Mouse (Mus musculus) midbrain, embryonic 12.5 days (tissue): ENCODE data around the gene L1cam. TPM values are rescaled to one million over a fixed set of nuclear protein-coding genes. Genes with fewer than 3 reads are reported as not detected.

Experiments
- ATAC-seq: fragments of 200-750 bp; cut with Nextera tagmentation; 2 replicates; pipeline ENCODE4 v1.8.0; 2017; ENCODE audit warnings: low read depth, moderate TSS enrichment, moderate library complexity; ENCODE audit not compliant: low FRiP score
- H3K27ac ChIP-seq: fragments of 300-500 bp; sonication (generic); replicated peaks from 2 replicates; pipeline ENCODE4 v1.5.1; 2016; ENCODE audit warnings: mild to moderate bottlenecking
- H3K27me3 ChIP-seq: fragments of 300-500 bp; sonication (generic); 2 replicates; pipeline ENCODE4 v1.6.1; 2016; ENCODE audit warnings: mild to moderate bottlenecking
- H3K36me3 ChIP-seq: fragments of 300-500 bp; sonication (generic); 2 replicates; pipeline ENCODE4 v1.6.1; 2016
- H3K4me1 ChIP-seq: fragments of 300-500 bp; sonication (generic); 2 replicates; pipeline ENCODE4 v1.6.1; 2016
- H3K4me2 ChIP-seq: fragments of 300-500 bp; sonication (generic); replicated peaks from 2 replicates; pipeline ENCODE4 v1.6.1; 2016; ENCODE audit warnings: mild to moderate bottlenecking, moderate library complexity
- H3K4me3 ChIP-seq: fragments of 300-500 bp; sonication (generic); 2 replicates; pipeline ENCODE4 v1.5.1; 2016; ENCODE audit warnings: mild to moderate bottlenecking
- H3K9ac ChIP-seq: fragments of 300-500 bp; sonication (generic); replicated peaks from 2 replicates; pipeline ENCODE4 v1.6.1; 2016; ENCODE audit warnings: mild to moderate bottlenecking, moderate library complexity
- H3K9me3 ChIP-seq: fragments of 300-500 bp; sonication (generic); 2 replicates; pipeline ENCODE4 v1.6.1; 2016; ENCODE audit warnings: mild to moderate bottlenecking
- WGBS: fragments of 180-500 bp; shearing (Covaris S2); methylation state at CpG from one replicate; pipeline ENCODE4 v1.1.7; 2016; 5-methylcytosine and 5-hydroxymethylcytosine counted together
- polyA plus RNA-seq: library from polyadenylated mRNA; unstranded; fragments of >200 nt; fragmentation: Nextera tagmentation; extraction: Ambion mirVana; gene quantifications from 2 replicates; pipeline ENCODE4 v1.2.1, GENCODE M21; 2016

The L1cam gene
- polyA plus RNA-seq, 1 experiment from 2014 or later: 34.9 TPM

DNA sequence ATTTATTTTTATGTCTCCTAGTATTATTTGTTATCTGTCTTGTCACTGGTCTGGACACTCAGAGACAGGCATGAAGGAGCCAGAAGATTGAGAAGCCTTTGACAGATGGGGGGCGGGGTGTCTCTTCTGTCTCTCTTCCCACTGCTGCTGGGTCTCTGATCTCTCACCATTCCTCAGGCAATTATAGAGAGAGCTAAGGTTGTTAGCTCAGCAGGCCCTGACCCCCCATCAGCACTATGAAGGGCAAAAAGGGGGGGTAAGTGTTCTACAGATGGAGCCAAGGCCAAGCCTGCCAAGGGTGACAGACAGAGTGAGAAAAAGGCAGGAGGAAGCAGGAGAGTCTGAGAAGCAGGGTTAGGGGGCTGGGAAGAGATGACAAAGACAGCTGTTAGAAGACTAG is 23.9 kb downstream of the L1cam start:
- Histone ChIP-seq H3K9ac (no peak overlapping the region), H3K4me2 (no peak overlapping the region), H3K27ac (no peak overlapping the region), H3K9me3 (no peaks in the 10 kb centered on the region), H3K4me1 (peaks cover 10% of the 10 kb centered on the region; the same call in 1 of the 2 replicates), H3K27me3 (no peaks in the 10 kb centered on the region), H3K4me3 (no peak overlapping the region), H3K36me3 (no peaks in the 10 kb centered on the region)
- 0 out of 2 replicates have a peak, but pooled peaks have one; percentile 27 for ATAC-seq
- 57% methylated on average over 1 of the region's 1 CpGs for WGBS

DNA sequence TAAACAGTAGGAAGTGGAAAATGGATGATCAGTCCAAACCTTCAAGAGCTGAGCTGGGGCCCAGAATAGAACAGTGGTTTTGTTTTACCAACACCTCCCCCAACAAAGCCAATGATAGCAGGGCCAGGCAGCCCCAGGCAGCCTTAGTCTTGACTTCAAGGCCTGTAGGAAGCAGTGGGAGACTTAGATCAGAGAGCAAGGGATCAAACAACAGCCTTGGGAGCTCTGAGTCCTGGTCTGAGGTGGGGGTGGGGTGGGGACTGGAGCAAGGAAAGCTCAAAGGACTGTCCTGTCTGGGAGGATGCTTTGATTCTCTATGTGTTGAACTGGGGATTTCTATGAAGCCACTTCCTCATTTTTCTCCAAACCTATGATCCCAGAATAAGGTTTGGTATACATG is 24.4 kb downstream of the L1cam start:
- Histone ChIP-seq H3K9me3 (no peaks in the 10 kb centered on the region), H3K4me1 (peaks cover 14% of the 10 kb centered on the region; the same call in 1 of the 2 replicates), H3K27me3 (no peaks in the 10 kb centered on the region), H3K9ac (no peak overlapping the region), H3K27ac (no peak overlapping the region), H3K4me2 (no peak overlapping the region), H3K36me3 (no peaks in the 10 kb centered on the region), H3K4me3 (no peak overlapping the region)
- no peak for ATAC-seq

DNA sequence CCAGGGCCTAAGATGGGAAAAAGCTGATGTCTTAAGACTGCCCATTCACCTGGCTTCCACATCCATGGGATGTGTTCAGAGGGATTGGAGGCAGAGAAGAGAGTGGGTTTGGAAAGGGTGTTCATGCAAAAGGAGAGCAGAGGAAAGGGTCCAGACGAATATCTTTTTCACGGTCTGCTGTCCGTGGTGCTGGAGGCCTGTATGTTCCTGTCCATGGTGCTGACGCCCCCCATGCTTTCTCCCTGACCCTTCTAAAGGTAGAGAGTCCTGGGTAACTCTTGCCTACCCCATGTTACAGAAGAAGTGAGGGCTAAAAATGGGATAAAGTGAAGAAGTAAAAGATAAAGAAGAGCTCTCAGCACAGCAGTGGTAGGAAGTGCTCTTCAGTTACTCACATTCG is 26.6 kb downstream of the L1cam start:
- peaks cover 30% of the 10 kb centered on the region for H3K4me1 ChIP-seq
- H3K4me2 ChIP-seq: no peak overlapping the region
- H3K27ac ChIP-seq: no peak overlapping the region
- H3K27me3 ChIP-seq: no peaks in the 10 kb centered on the region
- no peak overlapping the region for H3K9ac ChIP-seq
- no peaks in the 10 kb centered on the region for H3K36me3 ChIP-seq
- WGBS: 22% methylated on average over 5 of the region's 5 CpGs
- no peak overlapping the region for H3K4me3 ChIP-seq
- no peaks in the 10 kb centered on the region for H3K9me3 ChIP-seq
- no peak for ATAC-seq

DNA sequence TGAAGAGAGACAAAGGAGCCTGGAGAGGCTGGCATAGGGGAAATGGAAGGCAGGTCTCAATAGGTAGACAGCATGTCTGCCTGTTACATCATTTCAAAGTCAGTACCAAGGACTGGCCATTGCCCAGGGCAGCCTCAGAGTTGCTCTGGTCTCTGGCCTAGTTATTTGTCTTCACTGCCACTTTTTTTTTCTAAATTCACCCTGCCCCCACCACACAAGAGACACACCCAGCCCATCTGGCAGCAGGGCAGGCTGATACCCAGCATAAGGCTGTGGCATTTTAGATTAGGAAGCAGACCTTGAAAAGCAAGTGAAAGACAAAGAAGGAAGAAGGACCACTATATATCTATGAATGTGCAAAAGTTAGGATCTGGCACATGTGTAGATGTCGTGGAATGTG is 28.1 kb downstream of the L1cam start:
- WGBS: 67% methylated on average over 1 of the region's 1 CpGs
- no peak for ATAC-seq
- Histone ChIP-seq H3K27ac (peak overlapping the region; percentile 63), H3K27me3 (no peaks in the 10 kb centered on the region), H3K4me2 (no peak overlapping the region), H3K9me3 (no peaks in the 10 kb centered on the region), H3K4me3 (no peak overlapping the region), H3K9ac (no peak overlapping the region), H3K36me3 (no peaks in the 10 kb centered on the region), H3K4me1 (peaks cover 32% of the 10 kb centered on the region)

DNA sequence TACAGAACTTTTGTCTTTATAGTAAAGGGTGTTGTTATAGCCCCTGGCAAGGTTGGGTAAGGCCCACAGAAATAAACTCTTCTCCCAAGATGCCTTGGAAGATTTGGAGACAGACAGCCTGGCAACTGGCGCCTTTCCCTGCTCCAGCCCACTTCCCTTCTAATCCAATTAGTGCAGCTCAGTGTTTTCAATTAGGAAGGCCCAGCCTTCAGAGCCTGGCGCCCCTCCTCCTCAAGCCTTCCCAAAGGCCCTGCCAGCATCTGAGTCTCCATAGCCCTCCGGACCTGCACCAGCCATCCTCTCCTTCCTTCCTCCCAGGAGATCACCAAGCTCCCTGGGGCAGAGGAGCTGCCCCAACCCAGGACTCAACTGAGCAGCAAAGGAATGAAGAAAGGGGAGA is 28.6 kb downstream of the L1cam start:
- no peaks in the 10 kb centered on the region for H3K27me3 ChIP-seq
- peak; percentile 65 for ATAC-seq
- H3K4me1 ChIP-seq: peaks cover 32% of the 10 kb centered on the region
- 0 out of 2 replicates have a peak overlapping the region, but pooled peaks have one; percentile 1 for H3K4me2 ChIP-seq
- H3K4me3 ChIP-seq: no peak overlapping the region
- no peaks in the 10 kb centered on the region for H3K36me3 ChIP-seq
- H3K27ac ChIP-seq: peak overlapping the region; percentile 63
- 16% methylated on average over 3 of the region's 3 CpGs for WGBS
- no peak overlapping the region for H3K9ac ChIP-seq
- no peaks in the 10 kb centered on the region for H3K9me3 ChIP-seq

DNA sequence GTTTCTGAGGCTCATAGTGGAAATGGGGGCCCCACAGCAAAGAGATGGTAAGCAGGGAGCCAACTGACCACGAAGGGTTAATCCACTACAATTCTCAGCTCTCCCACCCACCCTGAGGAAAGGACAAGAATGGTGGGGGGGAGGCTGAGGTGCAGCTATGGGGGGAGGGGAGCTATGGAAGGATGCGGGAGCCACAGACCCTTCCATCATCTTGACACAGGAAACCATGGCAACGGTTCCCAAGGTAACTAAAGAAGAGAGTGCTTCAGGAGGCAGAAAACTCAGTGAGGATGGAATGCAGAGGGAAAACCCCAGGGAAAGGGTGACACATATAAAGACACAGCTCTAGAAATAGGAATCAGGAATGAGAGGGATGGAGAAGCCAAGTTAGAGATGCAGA is 31.2 kb downstream of the L1cam start:
- H3K4me1 ChIP-seq: peaks cover 32% of the 10 kb centered on the region
- no peak overlapping the region for H3K4me3 ChIP-seq
- H3K36me3 ChIP-seq: no peaks in the 10 kb centered on the region
- no peaks in the 10 kb centered on the region for H3K9me3 ChIP-seq
- H3K4me2 ChIP-seq: no peak overlapping the region
- peak overlapping the region; percentile 65 for H3K27ac ChIP-seq
- WGBS: 47% methylated on average over 3 of the region's 3 CpGs
- H3K27me3 ChIP-seq: no peaks in the 10 kb centered on the region
- ATAC-seq: peak; percentile 82
- no peak overlapping the region for H3K9ac ChIP-seq

DNA sequence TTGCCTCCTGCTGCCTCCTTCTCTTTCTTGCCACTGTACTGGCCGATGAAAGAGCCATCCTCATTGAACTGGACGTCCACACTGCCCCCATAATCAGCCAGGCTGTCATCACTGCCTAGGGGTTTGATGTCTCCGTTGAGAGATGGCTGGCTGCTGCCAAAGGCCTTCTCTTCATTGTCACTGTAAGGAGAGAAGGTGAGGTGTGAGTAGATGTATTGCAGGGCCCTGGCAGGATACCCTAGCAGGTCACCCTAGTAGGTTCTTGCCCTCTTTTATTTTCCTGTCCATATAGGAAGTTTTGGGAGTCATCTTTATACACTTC is 40.9 kb downstream of the L1cam start:
- H3K4me1 ChIP-seq: no peaks in the 10 kb centered on the region
- no peak overlapping the region for H3K4me3 ChIP-seq
- no peaks in the 10 kb centered on the region for H3K27me3 ChIP-seq
- no peaks in the 10 kb centered on the region for H3K9me3 ChIP-seq
- H3K27ac ChIP-seq: no peak overlapping the region
- H3K4me2 ChIP-seq: no peak overlapping the region
- H3K36me3 ChIP-seq: no peaks in the 10 kb centered on the region
- H3K9ac ChIP-seq: no peak overlapping the region
- no peak for ATAC-seq
- WGBS: 80% methylated on average over 3 of the region's 3 CpGs

DNA sequence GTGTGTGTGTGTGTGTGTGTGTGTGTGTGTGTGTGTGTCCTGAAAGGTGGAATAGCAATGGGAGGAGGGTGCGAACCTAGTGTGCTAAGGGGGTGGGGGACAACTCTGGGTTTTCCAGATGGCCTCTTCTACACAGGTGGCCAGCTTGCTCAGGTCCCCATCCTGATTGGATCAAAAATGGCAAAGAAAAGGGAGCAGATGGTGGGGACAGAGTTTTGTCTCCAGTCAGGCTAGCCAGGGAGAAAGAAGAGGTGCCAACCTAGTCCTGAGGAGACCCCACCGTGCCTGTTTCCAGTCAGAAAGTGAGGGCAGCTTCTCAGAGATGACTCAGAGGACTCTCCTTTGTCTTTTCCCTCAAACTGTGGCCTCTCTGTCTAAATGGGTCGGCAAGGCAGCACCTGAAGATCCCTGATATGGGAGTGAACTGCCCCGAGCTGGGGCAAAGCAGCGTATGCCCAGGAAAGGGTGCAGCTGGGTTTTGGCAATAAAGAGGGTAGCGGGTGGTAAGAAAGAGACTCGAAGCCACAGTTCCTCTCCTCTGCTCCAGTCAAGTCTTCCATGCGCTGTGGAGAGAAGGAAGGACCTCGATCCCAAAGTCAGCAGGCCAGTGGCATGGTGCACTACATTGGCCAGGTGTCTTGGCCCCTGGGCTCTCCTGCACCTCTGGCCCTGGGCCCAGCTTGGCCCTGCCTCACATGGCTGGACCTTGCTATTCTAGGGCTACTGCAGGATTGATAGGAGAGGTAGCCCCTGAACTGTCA is 41.4 kb downstream of the L1cam start:
- Histone ChIP-seq H3K27me3 (no peaks in the 10 kb centered on the region), H3K9ac (no peak overlapping the region), H3K4me2 (no peak overlapping the region), H3K36me3 (no peaks in the 10 kb centered on the region), H3K9me3 (no peaks in the 10 kb centered on the region), H3K27ac (no peak overlapping the region), H3K4me1 (no peaks in the 10 kb centered on the region), H3K4me3 (no peak overlapping the region)
- 87% methylated on average over 8 of the region's 9 CpGs for WGBS
- no peak for ATAC-seq

DNA sequence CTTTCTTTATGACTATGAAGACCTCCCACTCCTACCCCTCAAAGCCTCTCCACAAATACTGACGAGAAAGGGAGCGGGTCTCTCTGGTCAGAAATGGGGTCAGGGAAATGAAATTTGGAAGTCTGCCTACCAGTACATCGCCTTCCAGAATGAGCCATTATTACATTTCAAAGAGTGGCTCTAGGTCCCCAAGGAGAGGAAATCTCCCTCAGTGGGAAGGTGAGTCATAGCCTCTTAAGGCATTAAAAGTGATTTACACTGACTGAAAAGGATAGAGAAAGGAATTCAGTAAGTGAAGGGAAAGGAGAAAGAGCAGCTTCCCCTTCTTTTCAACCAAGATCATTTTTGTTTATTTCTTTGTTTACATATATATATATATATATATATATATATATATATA is 59.2 kb downstream of the L1cam start:
- no peaks in the 10 kb centered on the region for H3K27me3 ChIP-seq
- no peak overlapping the region for H3K27ac ChIP-seq
- ATAC-seq: no peak
- no peak overlapping the region for H3K4me2 ChIP-seq
- no peaks in the 10 kb centered on the region for H3K36me3 ChIP-seq
- H3K9ac ChIP-seq: no peak overlapping the region
- WGBS: 92% methylated on average over 3 of the region's 3 CpGs
- no peaks in the 10 kb centered on the region for H3K9me3 ChIP-seq
- H3K4me1 ChIP-seq: no peaks in the 10 kb centered on the region
- no peak overlapping the region for H3K4me3 ChIP-seq

DNA sequence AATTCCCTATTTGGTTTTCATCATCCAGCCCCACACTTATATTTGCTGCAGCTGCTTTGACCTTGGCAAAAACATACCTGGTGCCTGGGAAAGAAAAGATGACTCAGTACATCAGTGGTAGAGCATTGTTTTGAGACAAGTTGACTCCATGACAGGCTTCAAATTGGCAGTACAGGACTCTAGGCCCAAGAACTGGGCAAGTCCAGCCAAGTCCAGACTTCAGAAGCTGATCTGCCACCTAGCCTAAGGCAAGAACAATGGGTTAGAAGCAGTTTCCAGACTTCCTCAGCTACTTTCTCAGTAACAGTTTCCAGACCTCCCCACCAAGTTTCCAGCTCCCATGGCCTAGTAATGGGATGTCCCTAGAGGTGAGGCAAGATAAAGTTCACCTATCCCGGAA is 60.2 kb downstream of the L1cam start:
- Histone ChIP-seq H3K4me3 (no peak overlapping the region), H3K36me3 (no peaks in the 10 kb centered on the region), H3K4me1 (no peaks in the 10 kb centered on the region), H3K4me2 (no peak overlapping the region), H3K27ac (no peak overlapping the region), H3K27me3 (no peaks in the 10 kb centered on the region), H3K9me3 (no peaks in the 10 kb centered on the region), H3K9ac (no peak overlapping the region)
- ATAC-seq: no peak
- 92% methylated on average over 1 of the region's 1 CpGs for WGBS

DNA sequence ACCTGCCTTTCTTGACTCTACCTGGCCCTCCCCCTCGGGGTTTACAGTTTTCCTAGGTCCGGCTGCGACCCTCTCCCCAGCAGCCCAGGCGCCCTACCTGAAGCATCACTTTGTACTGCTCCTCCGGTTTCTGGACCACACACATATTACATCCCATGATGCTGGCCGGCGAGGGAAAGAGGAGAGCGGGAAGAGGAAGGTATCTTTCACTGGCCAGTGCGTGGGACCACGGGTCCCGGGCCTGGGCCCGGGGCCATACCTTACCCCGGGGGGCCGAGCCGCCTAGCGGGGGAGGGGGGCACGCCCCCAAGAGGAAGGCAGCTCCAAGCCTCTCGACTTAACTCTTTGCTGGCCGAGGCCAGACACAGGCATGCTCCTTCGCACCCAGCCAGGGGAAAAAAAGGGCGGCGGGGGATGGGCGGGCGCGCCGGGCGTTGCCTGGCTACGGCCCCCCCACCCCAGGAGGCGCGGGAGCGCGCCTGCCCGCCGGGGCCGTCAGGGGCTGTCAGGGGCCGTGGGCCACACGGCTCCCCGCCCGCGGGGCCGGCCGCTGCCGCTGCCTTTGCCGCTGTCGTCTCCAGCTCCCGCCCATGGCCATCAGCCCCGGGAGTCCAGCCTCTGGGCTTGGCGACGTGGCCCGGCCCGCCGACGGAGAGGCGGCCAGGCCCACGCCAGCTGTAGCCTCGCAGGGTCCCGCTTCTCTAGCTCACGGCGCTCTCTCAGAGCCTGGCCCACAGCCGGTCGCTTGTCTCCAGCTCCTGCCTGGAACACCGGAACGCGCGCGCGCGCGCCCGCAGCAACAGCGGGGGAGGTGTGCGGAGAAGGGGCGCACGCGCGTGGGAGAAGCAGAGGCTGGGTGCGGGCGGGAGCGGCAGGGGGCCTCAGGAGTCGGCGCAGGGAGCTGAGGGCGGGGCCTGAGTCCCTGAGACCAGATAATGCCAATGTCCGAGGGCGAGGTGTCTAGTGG is 71.4 kb downstream of the L1cam start, which contains the start of gene Pdzd4:
Gene Pdzd4 (minus strand): TSS at position 785 of the 967 bp plus-strand sequence.
- 20% methylated on average over 51 of the region's 84 CpGs for WGBS
- no peaks in the 10 kb centered on the region for H3K27me3 ChIP-seq
- peak; percentile 83 for ATAC-seq

DNA sequence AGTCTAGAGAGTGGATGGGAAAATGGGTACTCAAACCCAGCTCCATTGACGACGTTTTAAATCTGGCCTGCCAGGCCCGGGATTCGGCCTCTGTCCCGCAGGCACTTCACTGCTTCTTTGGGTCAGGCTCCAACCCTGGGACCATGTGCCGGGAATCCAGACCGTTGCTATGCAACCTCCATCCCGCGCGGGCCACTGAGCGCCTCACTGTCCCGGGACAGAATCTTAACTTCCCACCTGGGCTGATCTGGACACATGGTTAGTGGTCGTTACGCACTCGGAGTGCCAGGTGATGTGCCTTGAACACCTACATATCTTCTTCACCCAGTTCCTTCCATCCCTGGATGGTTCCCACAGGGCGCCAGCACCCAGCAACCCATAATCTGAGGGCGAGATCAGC is 72.2 kb downstream of the L1cam start:
- Histone ChIP-seq H3K27ac (no peak overlapping the region), H3K36me3 (no peaks in the 10 kb centered on the region), H3K9me3 (no peaks in the 10 kb centered on the region), H3K4me3 (peak overlapping the region; percentile 61), H3K4me2 (peak overlapping the region; percentile 61), H3K9ac (peak overlapping the region; percentile 68), H3K4me1 (0 out of 2 replicates have a peak, but pooled peaks cover 3% of the 10 kb centered on the region), H3K27me3 (no peaks in the 10 kb centered on the region)
- WGBS: 22% methylated on average over 17 of the region's 17 CpGs
- peak; percentile 64 for ATAC-seq

More for the DNA sequence above, 71.4 kb downstream of the L1cam start, which contains the start of gene Pdzd4:
- Histone ChIP-seq H3K4me3 (peak within 1 kb of the TSS; percentile 61), H3K4me2 (peak within 1 kb of the TSS; percentile 61), H3K9me3 (no peaks in the 10 kb centered on the region), H3K9ac (peak within 1 kb of the TSS; percentile 68), H3K4me1 (0 out of 2 replicates have a peak, but pooled peaks cover 3% of the 10 kb centered on the region), H3K36me3 (no peaks in the 10 kb centered on the region), H3K27ac (peak within 1 kb of the TSS; percentile 86)
